Mouse (Mus musculus): Measurements from ENCODE around the gene Sorbs1.

The Sorbs1 gene

GRCm38 (mm10) chr19:40513632-40514078 lies at the start of gene Sorbs1:
Gene Sorbs1 (minus strand): TSS chr19:40513779.
- under 1% methylated on average over 51 of the region's 51 CpGs for WGBS

DNA sequence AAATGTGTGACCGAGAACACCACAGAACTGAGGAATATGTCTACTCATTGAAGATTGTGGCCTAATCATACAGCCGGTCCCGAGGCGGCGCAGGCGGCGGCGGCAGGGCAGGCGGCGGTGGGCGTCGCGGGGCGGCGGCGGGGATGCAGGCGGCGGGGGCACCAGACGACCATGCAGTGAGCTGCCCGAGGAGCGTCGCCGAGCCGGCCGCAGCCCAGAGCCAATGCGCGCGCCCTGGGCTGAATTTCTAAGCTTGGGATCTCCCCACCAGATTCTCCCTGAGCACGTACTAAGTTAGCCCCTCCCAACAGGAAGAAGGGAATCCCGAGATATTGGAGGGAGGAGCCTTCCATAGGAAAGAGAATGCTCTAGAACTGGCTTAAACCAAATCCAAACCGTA lies 47.9 kb upstream of the Sorbs1 start:
- WGBS = 87% methylated on average over 15 of the region's 31 CpGs

DNA sequence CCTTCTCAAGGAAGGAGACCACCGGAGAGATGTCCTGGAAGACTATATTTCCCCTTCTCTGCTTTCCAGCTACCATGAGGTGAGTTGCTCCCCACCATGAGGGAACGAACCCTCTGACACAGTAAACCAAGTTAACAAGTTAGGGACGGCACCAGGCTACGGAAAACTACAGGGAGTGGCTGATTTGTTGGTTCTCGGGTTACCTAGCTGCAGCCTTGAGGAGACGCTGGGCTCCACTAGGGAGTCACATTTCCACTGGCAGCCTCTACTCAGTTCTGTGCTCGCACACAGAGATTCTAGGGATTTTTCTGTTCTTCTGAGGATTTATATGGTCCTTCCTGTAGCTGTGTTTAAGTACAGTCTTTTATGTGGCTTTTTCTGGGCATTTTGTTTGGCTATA lies 42.5 kb upstream of the Sorbs1 start:
- 98% methylated on average over 7 of the region's 7 CpGs for WGBS

GRCm38 (mm10) chr19:40555136-40555535 lies 41.6 kb upstream of the Sorbs1 start:
- 96% methylated on average over 8 of the region's 8 CpGs for WGBS

- WGBS = 90% methylated on average over 11 of the region's 11 CpGs
Measured at GRCm38 (mm10) chr19:40554343-40554742, 40.8 kb upstream of the Sorbs1 start.

GRCm38 (mm10) chr19:40553849-40554248 lies 40.3 kb upstream of the Sorbs1 start:
- 63% methylated on average over 6 of the region's 6 CpGs for WGBS

DNA sequence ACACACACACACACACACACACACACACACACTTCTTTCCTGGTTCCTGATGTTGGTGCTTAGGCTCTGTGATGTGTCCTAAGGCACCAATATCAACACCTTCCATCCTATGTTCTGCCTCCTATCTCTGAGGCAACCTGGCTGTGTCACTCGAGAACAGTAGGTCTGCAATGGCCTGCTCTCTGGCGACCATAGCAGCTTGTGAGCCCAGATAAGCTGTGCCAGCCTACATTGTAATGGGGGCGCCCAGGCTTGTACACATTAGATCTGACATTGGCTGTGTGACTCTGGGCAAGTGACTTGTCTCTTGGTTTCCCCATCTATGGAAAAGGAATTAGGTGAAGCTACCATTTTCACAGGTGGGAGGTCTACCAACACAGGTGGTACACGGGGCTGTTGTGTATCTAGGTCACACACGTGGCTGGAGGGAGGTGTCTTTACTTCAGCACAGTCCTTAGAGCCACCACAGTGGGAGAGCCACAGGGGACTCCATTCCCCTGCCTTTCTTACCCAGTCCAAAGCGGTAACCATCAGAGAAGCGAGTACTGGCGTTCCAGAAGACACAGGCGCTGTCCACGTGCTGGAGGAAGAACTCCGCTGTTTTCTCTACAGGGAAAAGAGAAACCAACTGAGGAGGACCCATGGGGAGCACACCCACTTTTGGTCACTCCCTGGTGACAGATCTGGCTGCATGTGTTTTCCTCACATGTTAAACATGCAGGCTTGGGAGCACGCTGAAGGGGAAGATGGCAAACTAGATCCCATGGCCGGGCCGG lies 39.6 kb upstream of the Sorbs1 start:
- 85% methylated on average over 14 of the region's 14 CpGs for WGBS

DNA sequence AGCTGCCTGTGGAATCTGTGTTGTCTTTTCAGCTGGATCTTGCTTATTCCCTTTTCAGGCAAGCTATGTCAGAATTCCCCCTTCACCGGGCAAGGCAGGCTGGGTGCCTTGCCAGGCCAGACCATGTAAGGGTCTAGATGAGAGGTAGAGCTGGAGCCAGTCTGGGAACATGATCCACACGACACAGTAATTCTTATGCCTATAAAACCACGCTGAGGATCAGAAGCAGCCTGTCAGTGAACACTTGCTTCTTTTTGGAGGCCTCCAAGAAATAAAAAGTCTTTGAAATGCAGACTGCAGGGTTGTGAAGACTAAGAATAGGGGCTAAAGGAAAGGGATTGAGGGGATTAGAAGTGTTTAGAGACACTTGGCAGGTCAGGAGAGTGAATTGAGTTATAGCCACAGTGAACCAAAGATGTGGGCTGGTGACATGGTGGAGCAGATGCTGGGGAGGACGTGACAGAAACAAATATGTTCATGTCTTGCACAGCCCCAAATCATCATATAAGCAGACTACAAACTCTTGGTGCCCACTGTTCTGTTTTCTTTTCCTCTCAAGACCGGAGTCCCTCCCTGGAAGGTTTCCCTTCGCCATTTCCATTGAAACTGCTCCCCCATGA lies 36.0 kb upstream of the Sorbs1 start:
- 43% methylated on average over 6 of the region's 6 CpGs for WGBS

- WGBS = 70% methylated on average over 5 of the region's 5 CpGs
Measured at GRCm38 (mm10) chr19:40548796-40549515, 35.4 kb upstream of the Sorbs1 start.

GRCm38 (mm10) chr19:40548386-40548785 lies 34.8 kb upstream of the Sorbs1 start:
- WGBS = 93% methylated on average over 6 of the region's 6 CpGs

- 4% methylated on average over 3 of the region's 3 CpGs for WGBS
Measured at GRCm38 (mm10) chr19:40544856-40545255, 31.3 kb upstream of the Sorbs1 start.

- 89% methylated on average over 7 of the region's 7 CpGs for WGBS
Measured at GRCm38 (mm10) chr19:40542776-40543175, 29.2 kb upstream of the Sorbs1 start.

DNA sequence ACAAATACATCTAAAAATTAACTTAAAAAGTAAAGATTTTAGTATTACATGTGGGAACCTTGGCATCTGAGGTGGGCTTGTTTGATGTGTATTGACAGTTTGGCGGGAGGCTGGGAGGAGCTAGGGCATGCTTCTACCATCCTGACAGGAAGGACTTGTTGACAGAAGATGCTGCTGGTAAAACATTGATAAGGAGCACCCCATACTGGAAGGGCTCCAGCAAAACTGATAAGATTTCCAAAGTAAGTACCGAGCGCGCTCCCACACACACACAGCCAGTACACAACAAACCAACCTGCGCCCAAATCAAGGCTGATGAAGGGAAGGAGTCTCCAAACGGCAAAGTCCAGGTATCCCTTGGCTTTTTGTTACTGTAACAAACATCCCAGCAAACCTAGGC lies 22.9 kb upstream of the Sorbs1 start:
- WGBS = 84% methylated on average over 6 of the region's 6 CpGs

DNA sequence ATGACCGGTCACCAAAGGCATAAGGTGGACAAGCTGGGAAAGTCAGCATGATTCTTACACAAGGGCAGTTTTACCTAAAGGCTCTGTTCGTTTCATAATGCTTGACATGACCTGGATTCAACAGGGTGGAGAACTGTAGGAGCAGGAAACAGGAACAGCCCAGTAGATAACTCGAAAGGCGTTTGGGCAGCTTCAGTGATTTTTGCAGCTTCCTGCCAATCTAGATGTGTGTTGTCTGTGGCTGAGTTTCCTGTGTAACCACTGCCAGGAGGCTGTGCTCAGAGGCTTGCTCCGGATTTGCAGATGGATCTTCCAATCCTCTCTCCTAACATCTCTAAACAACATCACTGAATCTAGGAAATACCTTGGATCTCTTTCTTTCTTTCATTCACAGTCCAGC lies 18.9 kb upstream of the Sorbs1 start:
- 76% methylated on average over 5 of the region's 5 CpGs for WGBS

DNA sequence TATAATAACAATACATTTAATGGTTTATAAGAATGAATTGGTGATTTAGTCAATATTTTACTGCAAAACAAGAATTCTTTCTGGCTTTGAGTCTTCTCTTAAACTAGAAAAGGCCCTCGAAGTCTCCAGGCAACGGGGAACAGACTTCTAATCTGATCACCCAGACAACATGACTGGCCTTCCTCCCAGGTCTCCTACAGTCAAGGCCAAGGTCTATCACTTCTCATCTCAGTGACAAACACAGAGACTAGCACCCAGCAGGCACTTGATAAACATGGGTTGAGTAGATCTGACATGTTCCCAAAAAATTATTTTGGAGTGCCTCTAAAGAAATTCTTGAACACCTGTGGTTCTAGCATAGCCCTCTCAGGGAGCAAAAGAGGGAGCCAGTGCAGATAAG lies 16.7 kb upstream of the Sorbs1 start:
- 66% methylated on average over 2 of the region's 2 CpGs for whole genome bisulfite sequencing

- WGBS = 34% methylated on average over 9 of the region's 9 CpGs
Measured at GRCm38 (mm10) chr19:40526367-40527014, 12.9 kb upstream of the Sorbs1 start.

- WGBS = 64% methylated on average over 8 of the region's 8 CpGs
Measured at GRCm38 (mm10) chr19:40523431-40524005, 9.9 kb upstream of the Sorbs1 start.

DNA sequence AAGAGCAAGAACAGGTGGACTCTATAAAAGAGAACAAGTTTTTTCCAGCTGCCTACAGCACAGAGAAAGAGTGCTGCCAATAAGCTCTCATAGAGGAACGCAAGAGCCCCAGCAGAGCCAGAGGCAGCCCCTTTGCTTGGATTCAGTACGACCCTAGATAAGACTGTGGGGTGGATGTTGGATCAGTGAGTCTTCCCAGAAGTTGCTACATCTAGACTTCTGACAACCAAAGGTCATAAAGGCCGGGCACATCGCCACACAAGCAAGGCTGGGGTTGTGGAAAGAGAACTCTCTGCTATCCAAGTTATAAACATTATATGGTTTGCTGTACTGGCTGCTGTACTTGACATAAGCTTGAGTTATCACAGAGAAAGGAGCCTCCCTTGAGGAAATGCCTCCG lies 6.8 kb upstream of the Sorbs1 start:
- 96% methylated on average over 5 of the region's 5 CpGs for WGBS

- WGBS = 93% methylated on average over 1 of the region's 1 CpGs
Measured at GRCm38 (mm10) chr19:40518706-40519105, 5.1 kb upstream of the Sorbs1 start.

DNA sequence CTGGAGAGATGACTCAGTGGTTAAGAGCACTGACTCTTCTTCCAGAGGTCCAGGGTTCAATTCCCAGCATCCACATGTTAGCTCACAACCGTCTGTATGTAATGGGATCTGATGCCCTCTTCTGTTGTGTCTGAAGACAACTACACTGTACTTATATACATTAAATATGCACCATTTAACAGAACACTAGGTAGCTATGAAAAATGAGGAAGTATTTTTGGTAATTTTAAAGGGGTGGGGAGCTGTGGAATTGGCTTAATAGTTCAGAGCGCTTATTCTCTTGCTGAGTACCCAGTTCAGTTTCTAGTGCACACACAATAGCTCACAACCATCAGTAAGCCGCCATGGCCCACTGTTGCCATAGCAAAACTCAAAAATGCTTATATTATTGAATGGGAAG lies 2.0 kb upstream of the Sorbs1 start:
- 95% methylated on average over 3 of the region's 3 CpGs for WGBS

DNA sequence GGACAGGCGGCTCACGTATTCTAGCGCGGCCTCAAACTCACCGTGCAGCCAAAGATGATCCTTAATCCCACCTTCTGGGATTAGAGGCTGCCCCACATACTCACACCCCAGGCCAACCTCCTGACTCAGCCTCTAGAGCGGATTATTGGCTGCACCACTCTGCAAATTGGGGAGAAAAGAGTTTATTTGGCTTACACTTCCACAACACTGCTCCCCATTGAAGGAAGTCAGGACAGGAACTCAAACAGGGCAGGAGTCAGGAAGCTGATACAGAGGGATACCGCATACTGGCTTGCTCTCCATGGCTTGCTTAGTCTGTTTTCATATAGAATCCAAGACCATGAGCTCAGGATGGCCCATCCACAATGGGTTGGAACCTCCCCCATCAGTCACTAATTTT lies 797 bp upstream of the Sorbs1 start:
- WGBS = 74% methylated on average over 7 of the region's 7 CpGs

All from cerebral cortex, adult 2 months (tissue).